Mouse (Mus musculus): ENCODE measurements at regions not wholly inside any gene's neighbourhood (a gene's known extent, or its start where the extent isn't known, plus 50 kb on each side); places are given as distances from the start of the nearest gene placed in this dataset.

GRCm38 (mm10) chr19:21146860-21147390, 125.2 kb upstream of the Zfand5 start:
- no peak for DNase-seq

GRCm38 (mm10) chr19:21144659-21145283, 127.3 kb upstream of the Zfand5 start:
- DNase-seq, result peak; percentile 49

GRCm38 (mm10) chr19:21143970-21144595, 128.0 kb upstream of the Zfand5 start:
- no peak for DNase-seq

- no peak for DNase-seq
These were observed 131.6 kb upstream of the Zfand5 start for GRCm38 (mm10) chr19:21140456-21140855.

DNA sequence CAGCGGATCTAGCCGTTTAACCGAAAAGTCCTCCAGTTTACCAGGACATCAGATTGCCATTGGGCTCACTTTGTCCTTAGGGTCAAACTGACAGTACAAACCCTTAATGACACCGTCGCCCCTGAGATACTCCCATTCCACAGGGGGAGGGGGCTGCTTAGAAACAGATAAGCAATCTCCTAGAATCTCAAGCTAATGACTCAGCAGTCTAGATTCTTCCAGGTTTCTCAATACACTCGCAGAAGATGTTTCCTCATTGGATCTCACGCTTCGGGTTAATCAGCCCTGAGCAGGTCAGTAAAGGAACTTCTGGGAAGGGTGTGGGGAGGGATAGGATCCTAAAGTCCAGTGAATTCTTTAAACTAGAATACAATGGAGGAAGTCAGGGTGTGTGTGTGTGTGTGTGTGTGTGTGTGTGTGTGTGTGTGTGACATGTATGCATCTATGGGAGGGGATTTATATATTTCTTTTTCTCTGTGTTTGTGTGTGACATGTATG, 133.0 kb upstream of the Zfand5 start:
- DNase-seq, result no peak

- DNase-seq, result no peak
These were observed 135.3 kb upstream of the Zfand5 start for GRCm38 (mm10) chr19:21136756-21137155.

DNA sequence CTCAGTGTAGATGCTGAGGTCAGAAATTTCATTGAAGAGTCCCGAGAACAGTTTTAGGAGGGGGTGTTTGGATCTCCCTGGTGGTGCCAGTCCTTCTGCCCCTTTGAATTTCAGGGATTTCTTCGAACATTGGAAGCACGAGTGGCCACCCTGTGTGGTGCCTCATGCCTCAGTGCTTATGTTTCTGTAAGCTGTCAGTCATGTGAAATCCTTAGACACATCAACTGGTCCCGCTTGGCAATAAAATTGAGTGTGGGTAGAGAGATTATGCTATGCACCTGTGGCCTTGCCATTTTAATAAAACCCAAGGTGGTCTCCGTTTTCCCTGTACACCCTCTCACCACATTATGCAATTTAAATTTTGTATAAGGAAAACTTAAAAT, 136.1 kb upstream of the Zfand5 start:
- DNase-seq, result no peak

- DNase-seq, result peak; percentile 18
These were observed 136.6 kb upstream of the Zfand5 start for GRCm38 (mm10) chr19:21135297-21135997.

GRCm38 (mm10) chr19:21129653-21130052, 142.4 kb upstream of the Zfand5 start:
- DNase-seq, result no peak

DNA sequence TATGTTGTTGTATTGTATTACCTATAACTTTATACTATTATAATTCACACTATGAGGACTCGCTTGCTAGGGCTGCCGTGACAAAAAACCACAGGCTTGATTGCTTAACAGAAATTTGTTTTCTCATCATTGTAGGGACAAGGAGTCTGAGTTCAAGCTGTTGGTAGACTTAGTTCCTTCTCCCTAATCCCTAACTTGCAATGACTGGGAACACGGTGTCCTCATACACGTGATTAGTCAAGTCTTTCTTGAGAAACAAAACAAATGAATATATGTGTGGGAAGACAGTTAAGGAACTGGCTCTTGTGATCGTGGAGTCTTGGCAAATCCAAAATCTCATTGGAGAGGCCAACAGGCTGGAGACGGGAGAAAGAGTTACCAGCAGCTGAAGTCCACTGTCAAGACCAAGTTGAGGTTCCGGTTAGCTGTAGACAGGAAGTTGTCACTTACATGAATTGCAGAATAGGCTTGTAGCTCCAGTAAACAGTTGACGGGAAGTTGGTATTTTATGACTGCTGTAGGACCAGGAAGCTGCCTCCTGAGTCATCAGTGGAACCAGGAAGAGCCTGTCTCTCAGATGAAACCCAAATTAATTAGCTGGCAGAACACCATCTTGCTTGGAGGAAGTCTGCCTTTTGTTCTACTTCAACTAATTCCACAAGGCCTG, 144.9 kb upstream of the Zfand5 start:
- DNase-seq, result no peak

DNA sequence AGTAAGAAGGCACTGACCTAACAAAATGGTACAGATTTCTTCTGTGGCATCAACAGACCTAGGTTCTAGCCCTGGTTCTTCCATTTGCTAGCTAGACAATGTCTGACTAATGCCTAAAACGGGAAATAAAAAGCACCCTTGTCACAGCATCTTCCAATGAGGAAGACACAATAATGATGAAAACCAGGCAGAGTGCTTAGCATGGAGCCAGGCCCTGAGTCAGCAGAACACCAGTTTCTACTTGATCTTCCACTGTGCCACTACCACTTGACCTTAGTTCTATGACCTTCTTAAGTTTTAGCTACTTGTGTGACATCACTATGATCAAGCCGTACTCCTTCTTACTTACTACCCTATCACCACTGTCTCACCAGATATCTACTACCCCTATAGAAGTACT, 145.4 kb upstream of the Zfand5 start:
- no peak for DNase-seq

DNA sequence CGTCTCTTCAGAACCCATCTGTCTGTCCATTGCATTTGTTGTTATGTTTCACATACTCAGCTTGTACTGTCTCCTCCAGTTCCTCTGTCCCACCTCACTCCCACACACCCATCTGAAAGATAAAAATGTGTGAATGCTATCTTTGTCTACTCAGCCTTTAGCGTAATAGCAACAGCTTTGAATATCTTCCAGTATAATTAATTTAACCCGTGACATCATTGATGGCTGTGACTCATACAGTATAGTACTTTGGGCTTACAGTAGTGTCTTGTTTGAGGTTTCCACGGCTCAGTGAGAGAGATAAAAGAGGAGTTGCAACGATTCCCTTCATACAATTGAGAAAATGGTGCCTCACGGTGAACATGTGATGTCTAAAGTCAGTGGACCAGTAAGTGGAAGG, 152.6 kb upstream of the Zfand5 start:
- DNase-seq, result no peak

DNA sequence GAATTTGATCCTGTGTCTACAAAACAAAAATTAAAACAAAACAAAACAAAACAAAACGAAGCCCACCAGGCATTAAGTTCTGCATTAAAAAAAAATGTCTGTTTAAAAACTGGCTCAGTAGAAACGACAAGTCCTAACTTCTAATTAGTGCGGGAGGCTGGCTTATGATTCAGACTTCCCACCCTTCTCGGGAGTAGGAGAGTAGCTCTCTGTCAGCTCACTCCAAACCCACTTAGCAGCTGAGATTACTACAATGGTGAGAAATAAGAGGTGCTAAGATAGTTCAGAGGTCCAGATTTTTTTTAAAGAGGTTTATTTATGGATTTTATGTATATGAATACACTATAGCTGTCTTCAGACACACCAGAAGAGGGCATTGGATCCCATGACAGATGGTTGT, 153.3 kb upstream of the Zfand5 start:
- no peak for DNase-seq

GRCm38 (mm10) chr19:21115693-21116092, 156.4 kb upstream of the Zfand5 start:
- no peak for DNase-seq

GRCm38 (mm10) chr19:21111836-21112235, 157.8 kb upstream of the Tmc1 start:
- DNase-seq, result no peak

DNA sequence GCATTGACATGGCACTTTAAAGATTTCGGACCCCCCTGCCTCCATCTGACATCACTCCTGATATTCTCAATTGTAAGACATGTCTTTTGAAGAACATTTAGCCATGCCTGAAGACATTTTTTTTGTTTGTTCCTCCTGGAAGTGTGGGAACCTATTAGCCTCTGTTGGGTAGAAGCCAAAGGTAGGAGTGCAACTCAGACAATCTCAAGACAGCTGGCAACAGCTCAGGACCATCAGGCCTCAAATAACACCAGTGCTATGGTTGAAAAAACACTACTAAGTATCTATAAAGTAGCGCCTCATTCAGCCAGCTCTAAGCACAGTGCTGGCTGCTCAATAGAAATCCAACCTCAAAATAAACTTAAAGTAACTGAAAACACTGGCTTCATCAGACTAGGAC, 154.3 kb upstream of the Tmc1 start:
- no peak for DNase-seq

DNA sequence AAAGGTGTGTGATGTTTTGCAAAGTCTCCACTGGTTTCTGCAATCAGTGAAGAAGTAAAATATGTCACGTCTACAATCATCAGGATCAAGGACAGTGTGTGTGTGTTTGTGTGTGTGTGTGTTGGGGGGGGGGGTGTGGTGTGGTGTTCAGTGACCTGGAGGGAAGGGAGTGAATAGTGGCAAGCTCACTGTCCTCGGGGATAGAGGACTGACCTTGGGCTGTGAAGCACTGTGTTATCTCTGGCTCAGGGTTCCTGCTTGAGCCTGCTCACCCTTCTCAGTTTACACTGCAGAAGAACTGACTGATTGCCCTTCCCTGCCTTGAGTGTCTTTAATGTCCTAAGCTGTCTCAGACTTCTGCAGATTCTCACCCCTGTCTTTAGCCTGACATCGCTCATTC, 153.7 kb upstream of the Tmc1 start:
- DNase-seq, result no peak

- no peak for DNase-seq
These were observed 153.3 kb upstream of the Tmc1 start for GRCm38 (mm10) chr19:21107275-21107674.

DNA sequence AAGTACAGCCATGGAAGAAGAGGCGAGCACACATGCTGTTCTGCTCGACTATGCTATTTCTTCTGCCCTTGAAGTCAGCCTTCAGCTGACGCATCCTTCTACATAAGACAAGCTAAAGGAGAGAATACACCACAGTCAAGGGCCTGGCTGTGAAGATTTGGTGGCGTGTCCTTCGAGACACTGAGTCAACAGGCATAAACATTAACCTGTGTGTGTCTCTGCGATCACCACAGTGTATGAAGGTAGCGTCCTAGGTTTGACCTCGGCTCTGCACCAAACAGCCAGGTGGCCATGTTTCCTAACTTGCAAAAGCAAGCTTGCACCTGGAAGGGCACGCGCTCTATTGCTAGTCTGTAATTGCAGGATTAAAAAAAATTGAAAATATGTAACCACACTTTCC, 152.8 kb upstream of the Tmc1 start:
- no peak for DNase-seq

DNA sequence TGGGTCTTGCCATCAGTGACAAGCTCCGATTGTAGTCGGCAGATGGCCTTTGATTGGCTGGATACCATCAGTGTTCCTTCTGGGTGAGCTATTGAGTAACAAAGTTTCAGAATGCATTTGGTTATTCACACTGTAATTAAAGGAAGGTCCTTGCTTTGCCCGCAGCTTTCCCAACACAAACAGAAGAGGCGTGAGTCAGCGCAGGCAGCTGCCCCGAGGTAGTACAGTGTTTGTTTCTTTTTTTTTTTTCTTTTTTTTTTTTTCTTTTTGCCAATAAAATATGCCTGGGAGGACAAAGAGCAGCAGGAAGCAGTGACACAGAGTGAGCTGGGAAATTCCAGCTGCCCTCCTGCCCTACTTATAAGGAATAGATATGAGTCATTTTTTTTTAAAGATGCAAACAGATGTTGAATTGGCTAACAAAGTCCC, 152.3 kb upstream of the Tmc1 start:
- no peak for DNase-seq

DNA sequence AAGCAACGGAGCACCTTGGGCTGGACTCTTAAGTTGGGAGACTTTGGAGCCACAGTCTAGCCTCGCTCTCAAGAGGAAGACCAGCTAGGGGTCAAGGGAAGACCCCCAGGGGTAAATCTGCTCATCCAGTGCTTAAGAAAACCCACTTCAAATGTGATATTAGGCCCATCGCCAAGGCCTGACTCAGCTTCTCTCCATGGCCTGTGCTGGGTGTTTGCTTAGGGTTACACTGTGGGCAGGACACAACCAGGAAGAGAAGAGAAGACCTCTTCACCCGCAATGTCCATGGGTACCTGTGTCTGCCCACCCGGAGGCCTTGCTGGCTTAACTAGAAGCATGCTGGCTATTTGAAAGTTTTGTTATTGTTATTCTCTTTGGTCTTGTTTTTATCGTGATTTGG, 151.0 kb upstream of the Tmc1 start:
- no peak for DNase-seq

DNA sequence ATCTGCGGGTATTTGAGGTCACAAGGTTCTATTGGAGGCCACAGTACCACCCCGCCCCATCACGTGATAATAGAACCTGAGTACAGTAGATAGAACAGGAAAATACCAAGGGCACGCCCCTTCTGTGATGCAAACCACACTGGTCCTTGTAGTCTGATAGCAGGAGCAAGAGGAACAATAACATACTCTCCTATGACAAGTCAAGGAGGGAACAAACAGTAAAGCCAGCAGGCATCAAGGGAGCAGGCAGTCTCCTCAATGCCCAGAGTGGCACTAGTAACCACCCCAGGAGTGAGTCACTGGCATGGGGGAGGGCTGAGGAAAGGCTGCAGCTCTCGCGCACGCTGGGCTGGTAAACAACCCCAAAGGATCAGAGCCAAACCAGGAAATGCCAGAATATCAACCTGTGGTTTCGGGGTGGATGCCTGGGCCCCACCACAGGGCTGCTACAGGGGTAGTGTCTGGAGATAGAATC, 150.5 kb upstream of the Tmc1 start:
- peak; percentile 23 for DNase-seq

Data from thymus, postnatal 25 days (tissue).